Mouse (Mus musculus) left cerebral cortex, adult 18-20 months (tissue): Measurements from ENCODE around the gene Dcpp2. TPM values are rescaled to one million over a fixed set of nuclear protein-coding genes. Genes with fewer than 3 reads are reported as not detected.
"Not testable (repeated sequence)": the region's sequence is repeated elsewhere in the genome, so short reads cannot be mapped to it uniquely, and the experiment has no call there.

Experiments used
- DNase-seq, 2 experiments: peaks; one replicate each; pipeline ENCODE4 v3.0.0; 2021 to 2022; ENCODE audit warnings: low spot score in 2 of 2, mixed read lengths in 1 of 2
- long read RNA-seq, 2 experiments: library from polyadenylated mRNA; stranded (forward); transcript quantifications; one replicate each; pipeline ENCODE4 v2.0.0; 2021
- total RNA-seq, 2 experiments: library from RNA; stranded (reverse); gene quantifications; 2 replicates each; pipeline ENCODE4 v1.2.3; 2021

The Dcpp2 gene
- not detected for total RNA-seq
- long read RNA-seq, experiment 1: 0 reads
- long read RNA-seq, experiment 2: 0 reads

- DNase-seq: not testable (repeated sequence)
Measured at GRCm38 (mm10) chr17:23880576-23880975, at the start of gene Dcpp2, which contains the start of gene Dcpp1. Gene Dcpp2 (plus strand): TSS chr17:23880880. Gene Dcpp1 (plus strand): TSS chr17:23880876.

GRCm38 (mm10) chr17:23831201-23831600 lies 49.5 kb upstream of the Dcpp2 start:
- no peak for DNase-seq

- no peak for DNase-seq
Measured at GRCm38 (mm10) chr17:23836006-23836575, 44.6 kb upstream of the Dcpp2 start, which contains the start of gene Prss33. Gene Prss33 (minus strand): TSS chr17:23836056.

- peak in 1 of 2 experiments; percentile 66 for DNase-seq
Measured at GRCm38 (mm10) chr17:23841145-23841544, 39.5 kb upstream of the Dcpp2 start.

GRCm38 (mm10) chr17:23843141-23843811 lies 37.4 kb upstream of the Dcpp2 start:
- no peak for DNase-seq

GRCm38 (mm10) chr17:23843812-23844273 lies 36.8 kb upstream of the Dcpp2 start, which contains the start of the genes Prss32 and Prss41:
Gene Prss32 (plus strand): TSS chr17:23843855.
Gene Prss41 (minus strand): TSS chr17:23844172.
- DNase-seq: peak in 1 of 2 experiments; percentile 34

- DNase-seq: no peak
Measured at GRCm38 (mm10) chr17:23850028-23850427, 30.7 kb upstream of the Dcpp2 start.

GRCm38 (mm10) chr17:23850853-23851749 lies 29.6 kb upstream of the Dcpp2 start:
- DNase-seq: peak; percentile 24 to 61

GRCm38 (mm10) chr17:23853292-23853691 lies 27.4 kb upstream of the Dcpp2 start:
- peak in 1 of 2 experiments; percentile 22 for DNase-seq

GRCm38 (mm10) chr17:23854229-23854765 lies 26.4 kb upstream of the Dcpp2 start:
- DNase-seq: no peak

GRCm38 (mm10) chr17:23857193-23857592 lies 23.5 kb upstream of the Dcpp2 start:
- no peak for DNase-seq

- DNase-seq: no peak
Measured at GRCm38 (mm10) chr17:23857913-23858312, 22.8 kb upstream of the Dcpp2 start.

- DNase-seq: no peak
Measured at GRCm38 (mm10) chr17:23862926-23863325, 17.8 kb upstream of the Dcpp2 start.

GRCm38 (mm10) chr17:23867756-23868155 lies 12.9 kb upstream of the Dcpp2 start, which contains the start of gene Prss21:
Gene Prss21 (plus strand): TSS chr17:23868056.
- no peak for DNase-seq

- no peak for DNase-seq
Measured at GRCm38 (mm10) chr17:23868513-23868912, 12.2 kb upstream of the Dcpp2 start.

GRCm38 (mm10) chr17:23873884-23874856 lies 6.5 kb upstream of the Dcpp2 start:
- DNase-seq: peak; percentile 33 to 36

GRCm38 (mm10) chr17:23876741-23877140 lies 3.9 kb upstream of the Dcpp2 start:
- DNase-seq: peak in 1 of 2 experiments; percentile 22

GRCm38 (mm10) chr17:23877166-23877565 lies 3.5 kb upstream of the Dcpp2 start:
- no peak for DNase-seq

GRCm38 (mm10) chr17:23917158-23917557 lies 36.5 kb downstream of the Dcpp2 start, which contains the start of gene Dcpp3:
Gene Dcpp3 (plus strand): TSS chr17:23917458.
- not testable (repeated sequence) for DNase-seq
